Mouse (Mus musculus): Measurements from ENCODE around the gene Tlr2. TPM values are rescaled to one million over a fixed set of nuclear protein-coding genes. Genes with fewer than 3 reads are reported as not detected.

Tlr2 gene
- polyA plus RNA-seq (2021; fragmentation: Nextera tagmentation) = 1.1 and 1.2 TPM in 2 replicates
- long read RNA-seq, experiment 1, transcript Tlr2-201 (3 exons, 3,014 nt) = major isoform, 9 of 9 reads
- long read RNA-seq, experiment 1, partial matches to known transcripts = 0 of 9 reads
- long read RNA-seq, experiment 1, other reads (novel, unspliced or antisense) = 0 of 9 reads
- long read RNA-seq, experiment 2 = 0 reads

DNA sequence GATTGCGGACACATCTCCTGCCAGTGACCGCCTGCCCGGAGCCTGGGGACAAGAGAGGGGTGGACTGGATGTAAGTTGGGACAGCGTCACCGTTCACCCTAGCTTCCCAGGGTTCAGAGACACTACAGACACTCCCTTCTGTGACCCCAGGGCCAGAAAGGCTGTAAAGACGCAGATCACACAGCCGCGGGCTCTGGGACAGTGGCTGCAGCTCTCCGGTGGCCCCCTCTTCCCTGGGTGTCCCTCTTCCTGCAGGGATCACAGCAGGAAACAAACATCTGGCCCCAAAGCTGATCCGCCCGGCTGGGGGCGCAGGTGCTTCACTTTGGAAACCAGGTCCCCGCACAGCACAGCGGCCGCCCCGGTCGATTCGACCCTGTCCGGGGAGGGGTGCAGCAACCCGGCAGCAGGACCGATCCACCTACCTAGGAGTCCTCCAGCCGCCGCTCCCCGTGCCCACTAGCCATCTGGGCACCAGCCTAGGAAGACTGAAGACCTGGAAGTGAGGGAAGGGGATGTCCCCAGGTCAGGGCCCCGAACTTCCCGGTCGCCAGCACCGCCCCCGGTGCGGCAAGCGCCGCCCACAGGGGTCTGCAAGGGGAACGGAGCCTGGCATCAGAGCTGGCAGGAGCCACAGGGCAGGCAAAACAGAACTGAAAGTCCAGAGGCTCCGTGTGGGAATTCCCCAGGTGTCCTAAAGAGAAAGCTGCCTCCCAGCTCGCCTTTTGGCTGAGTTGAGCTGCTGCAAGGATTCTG is at the start of gene Tlr2:
Gene Tlr2 (minus strand): TSS at position 673 of the 756 bp plus-strand sequence.

Other genes with a start within 250 kb of the Tlr2 start
- gene Sfrp2, start 75.4 kb downstream of the Tlr2 start, polyA plus RNA-seq (2021; fragmentation: Nextera tagmentation) = 2.4 and 2.8 TPM in 2 replicates
- 1.7 and 1.9 TPM in 2 replicates for gene Tmem131l, start 198.4 kb upstream of the Tlr2 start, polyA plus RNA-seq (2021; fragmentation: Nextera tagmentation)